Mouse (Mus musculus) olfactory bulb, adult 2 months (tissue): ENCODE results near the gene Matn4.
A peak's percentile ranks its signal among the peaks of the same experiment; 100 is the strongest.

Experiments
- CTCF ChIP-seq: fragments of 200-500 bp; IDR thresholded peaks from 2 replicates; pipeline ENCODE4 v1.5.1; 2012; ENCODE audit warnings: low read depth, mild to moderate bottlenecking, low read length, moderate library complexity; ENCODE audit not compliant: insufficient read depth
- POLR2A ChIP-seq: fragments of 200-500 bp; IDR thresholded peaks from 2 replicates; pipeline ENCODE4 v1.6.1; 2012; ENCODE audit warnings: mild to moderate bottlenecking, low read depth, low read length, moderate library complexity; ENCODE audit not compliant: insufficient read depth

DNA sequence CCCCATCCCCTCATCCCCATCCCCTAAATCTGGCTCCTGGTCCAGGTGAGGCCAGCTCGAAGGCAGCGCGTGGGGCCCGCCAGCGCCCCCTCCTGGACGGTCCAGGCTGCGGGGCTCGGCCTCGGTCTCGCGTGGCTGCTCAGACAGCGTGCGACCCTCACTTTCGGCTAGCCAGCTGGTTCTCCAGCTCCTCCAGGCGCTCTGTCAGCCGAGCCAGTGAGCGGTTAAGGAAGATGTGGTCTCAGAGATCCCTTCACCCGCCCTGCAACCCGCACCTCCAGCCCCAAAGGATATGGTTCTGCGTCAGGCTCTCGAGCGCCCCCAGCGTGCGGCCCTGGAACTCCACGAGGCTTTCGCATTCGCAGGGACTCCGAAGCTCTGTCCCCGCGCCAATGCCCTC, 15.5 kb downstream of the Matn4 start:
- peak; percentile 100 for TF ChIP-seq CTCF
- TF ChIP-seq POLR2A: no peak
